Mouse (Mus musculus): Measurements from ENCODE around the gene Prkg1.

The Prkg1 gene

DNA sequence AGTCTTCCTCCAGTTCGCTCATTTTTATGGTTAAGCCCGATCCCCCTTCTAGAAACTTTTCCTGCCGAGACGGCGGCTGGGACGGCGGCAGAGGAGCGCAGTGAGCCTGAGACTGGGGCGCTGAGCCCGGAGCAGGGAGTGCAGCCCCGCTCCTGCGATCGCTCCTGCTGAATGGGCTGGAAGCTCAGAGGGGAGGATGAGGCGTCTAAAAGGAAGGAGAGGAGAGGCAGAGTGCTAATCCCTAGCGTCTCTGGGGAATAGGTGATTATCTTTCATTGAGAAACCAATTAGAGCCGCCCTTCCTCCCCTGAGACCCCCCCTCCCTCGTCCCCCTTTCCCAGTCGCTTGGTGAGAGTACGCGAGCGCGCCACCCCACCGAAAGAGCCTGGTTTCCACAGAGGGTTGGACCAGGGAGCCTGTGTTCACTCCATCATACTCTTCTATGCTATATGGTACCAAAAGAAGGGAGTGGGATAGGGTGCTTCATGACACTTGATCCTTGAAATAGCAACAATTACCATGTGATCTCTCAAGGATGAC lies at the start of gene Prkg1:
Gene Prkg1 (minus strand): TSS at position 233 of the 540 bp plus-strand sequence.
- no peak for DNase-seq (ENCODE audit: low read depth, low spot score)

GRCm38 (mm10) chr19:31813087-31813486 lies 48.3 kb upstream of the Prkg1 start:
- no peak for DNase-seq (ENCODE audit: low read depth, low spot score)

GRCm38 (mm10) chr19:31811371-31811770 lies 46.5 kb upstream of the Prkg1 start:
- peak; percentile 4 for DNase-seq (ENCODE audit: low read depth, low spot score)

- DNase-seq (ENCODE audit: low read depth, low spot score), result no peak
Measured at GRCm38 (mm10) chr19:31805391-31805790, 40.6 kb upstream of the Prkg1 start.

- no peak for DNase-seq (ENCODE audit: low read depth, low spot score)
Measured at GRCm38 (mm10) chr19:31795485-31796046, 30.7 kb upstream of the Prkg1 start.

DNA sequence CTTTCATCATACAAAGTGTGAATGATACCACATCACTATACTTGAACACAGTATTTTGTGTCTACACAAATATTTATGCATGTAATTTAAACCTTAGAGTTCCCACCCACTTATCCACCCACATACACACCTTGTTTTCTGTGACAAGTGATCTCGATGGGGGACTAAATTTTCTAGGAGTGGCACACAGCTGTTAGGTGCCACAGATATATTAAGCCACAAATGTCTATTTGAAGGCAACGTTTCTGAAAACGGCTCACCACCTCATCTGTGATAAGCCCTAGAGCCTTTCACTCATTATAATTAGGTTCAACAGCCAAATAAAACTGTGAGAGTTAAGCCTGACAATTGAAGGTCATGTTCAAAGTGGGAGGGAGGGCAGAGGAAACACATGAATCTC lies 26.9 kb upstream of the Prkg1 start:
- no peak for DNase-seq (ENCODE audit: low read depth, low spot score)

DNA sequence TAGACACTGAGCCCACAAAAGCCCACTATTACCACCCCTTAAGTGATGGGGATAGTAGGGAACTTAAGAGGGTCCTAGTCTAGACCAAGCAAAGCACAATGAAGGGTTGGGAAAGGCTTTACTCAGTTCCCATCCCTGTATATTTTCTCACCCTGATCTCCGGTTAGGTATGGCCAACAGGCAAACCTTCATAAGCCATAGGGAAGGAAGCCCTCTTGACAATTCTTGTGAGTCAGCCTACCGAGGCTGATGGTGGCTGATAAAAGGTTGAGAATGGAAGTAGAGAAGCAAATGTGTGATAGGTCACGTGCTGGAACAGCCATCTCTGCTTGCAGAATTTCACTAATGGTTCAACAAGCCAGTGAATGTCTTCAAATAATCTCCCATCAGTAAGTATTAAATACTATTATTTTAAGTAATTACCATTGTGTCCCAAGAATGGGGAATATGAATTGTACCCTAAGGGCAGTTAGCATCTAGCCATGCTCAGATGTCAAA lies 16.7 kb upstream of the Prkg1 start:
- DNase-seq (ENCODE audit: low read depth, low spot score), result no peak

GRCm38 (mm10) chr19:31781077-31781476 lies 16.2 kb upstream of the Prkg1 start:
- DNase-seq (ENCODE audit: low read depth, low spot score), result no peak

DNA sequence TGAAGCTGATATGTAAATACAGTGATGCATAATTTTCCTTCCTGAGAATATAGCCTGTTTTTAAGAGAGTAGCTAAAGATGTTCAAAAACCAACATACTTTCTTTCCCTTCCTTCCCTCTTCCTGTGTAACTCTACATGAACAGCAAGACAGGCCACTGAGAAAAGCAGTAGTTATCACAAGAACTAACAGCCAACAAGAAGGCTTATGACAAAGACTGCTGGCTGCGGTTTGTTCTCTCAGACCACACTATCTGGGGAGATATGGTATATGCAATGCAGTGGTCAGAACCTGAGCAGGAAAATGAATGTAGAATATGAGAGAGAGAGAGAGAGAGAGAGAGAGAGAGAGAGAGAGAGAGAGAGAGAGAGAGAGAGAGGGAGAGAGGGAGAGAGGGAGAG lies 15.4 kb upstream of the Prkg1 start:
- DNase-seq (ENCODE audit: low read depth, low spot score), result no peak

GRCm38 (mm10) chr19:31779021-31779420 lies 14.2 kb upstream of the Prkg1 start:
- DNase-seq (ENCODE audit: low read depth, low spot score), result no peak

GRCm38 (mm10) chr19:31767004-31767403 lies 2.2 kb upstream of the Prkg1 start:
- DNase-seq (ENCODE audit: low read depth, low spot score), result peak; percentile 14

- DNase-seq (ENCODE audit: low read depth, low spot score), result no peak
Measured at GRCm38 (mm10) chr19:31765451-31765850, 618 bp upstream of the Prkg1 start.

- no peak for DNase-seq (ENCODE audit: low read depth, low spot score)
Measured at GRCm38 (mm10) chr19:31763951-31764800, 657 bp downstream of the Prkg1 start.

- no peak for DNase-seq (ENCODE audit: low read depth, low spot score)
Measured at GRCm38 (mm10) chr19:31763246-31763821, 1.5 kb downstream of the Prkg1 start.

GRCm38 (mm10) chr19:31762411-31763245 lies 2.2 kb downstream of the Prkg1 start:
- no peak for DNase-seq (ENCODE audit: low read depth, low spot score)

GRCm38 (mm10) chr19:31759855-31760254 lies 5.0 kb downstream of the Prkg1 start:
- DNase-seq (ENCODE audit: low read depth, low spot score), result no peak

- DNase-seq (ENCODE audit: low read depth, low spot score), result peak; percentile 40
Measured at GRCm38 (mm10) chr19:31755929-31756792, 8.7 kb downstream of the Prkg1 start.

DNA sequence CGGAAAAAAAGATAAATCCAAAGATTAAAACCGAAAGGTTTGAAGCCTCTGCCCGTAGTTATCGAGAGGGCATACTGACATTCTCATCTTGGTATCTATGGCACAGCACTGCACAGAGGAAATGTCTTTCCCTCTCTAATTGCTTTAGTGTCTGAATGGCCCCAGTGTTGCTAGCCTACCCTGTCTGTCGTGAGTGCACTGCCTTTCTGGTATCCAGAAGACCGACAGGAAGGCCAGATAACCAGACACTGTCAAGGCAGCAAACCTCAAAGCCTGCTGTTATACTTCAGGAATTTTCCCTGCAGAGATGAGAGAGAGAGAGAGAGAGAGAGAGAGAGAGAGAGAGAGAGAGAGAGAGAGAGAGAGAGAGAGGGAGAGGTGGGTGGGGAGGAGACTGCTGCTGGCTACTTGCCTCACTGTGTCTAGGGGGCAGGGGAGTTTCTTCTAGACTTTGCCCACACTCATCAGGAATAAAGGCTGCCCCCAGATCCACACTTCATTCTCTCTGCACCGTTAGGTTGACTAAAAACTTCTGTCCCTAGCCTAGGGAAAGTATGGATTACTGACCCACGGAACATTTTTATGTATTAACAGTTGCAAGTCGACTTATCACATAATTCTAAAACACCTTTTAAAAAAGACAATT lies 10.1 kb downstream of the Prkg1 start:
- DNase-seq (ENCODE audit: low read depth, low spot score), result no peak

DNA sequence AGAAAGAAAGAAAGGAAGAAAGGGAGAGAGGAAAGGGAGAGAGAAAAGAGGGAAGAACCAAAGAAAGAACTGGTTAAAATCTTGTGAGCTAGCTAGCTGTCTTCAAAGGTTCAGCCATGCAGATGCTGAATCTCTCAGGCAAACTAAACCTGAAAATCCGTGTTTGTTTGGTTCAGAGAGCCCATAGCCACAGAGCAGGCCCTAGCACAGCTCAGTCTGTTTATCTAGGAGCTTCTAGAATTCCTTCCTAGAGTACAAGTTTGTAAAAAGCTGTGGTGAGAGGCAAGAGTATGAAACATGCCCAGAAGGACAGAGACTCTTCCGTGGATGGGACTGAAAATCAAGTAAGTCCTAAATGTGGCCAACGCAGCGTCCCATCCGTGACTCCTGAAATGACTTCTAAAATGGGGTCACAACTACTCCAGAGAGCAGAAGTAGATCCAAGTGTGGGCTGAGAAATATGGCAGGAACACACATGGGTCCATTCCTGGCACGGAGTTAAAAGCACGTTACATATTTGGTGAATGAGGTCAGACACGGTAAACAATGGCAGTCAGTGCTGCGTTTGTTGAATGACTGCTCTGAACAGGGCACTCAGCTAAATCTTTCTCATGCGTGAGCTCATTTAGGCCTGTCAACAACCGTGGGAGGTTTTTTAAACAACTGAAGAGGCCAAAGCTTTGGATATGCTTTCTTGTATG lies 13.7 kb downstream of the Prkg1 start:
- no peak for DNase-seq (ENCODE audit: low read depth, low spot score)

Measured in A20 (cell line).